In genomic region chr4:70489792-70490191, GRCm38 (mm10) we compare ENCODE assay signal across 18 mouse cellular contexts. TPM values are rescaled to one million over a fixed set of nuclear protein-coding genes. Genes with fewer than 3 reads are reported as not detected.
DNase-seq lines count a peak whose midpoint lies in the region; ATAC-seq and TF ChIP-seq lines count a peak whose summit lies in the region.
"Had no signal": no experiment of that assay in that cellular context is flagged by ENCODE, and none has a peak within 500 bp of the region (broad histone marks: within the 10 kb centered on the region; RNA-seq: fewer than 3 reads in every experiment).

No protein-coding gene starts in this region.

- H3K4me3 ChIP-seq in kidney, embryonic 14.5 days (ENCODE audit: low read length): no peak overlapping the region
- no peak overlapping the region for H3K4me3 ChIP-seq in limb, embryonic 12.5 days (replicated peaks)
- H3K4me3 ChIP-seq in limb, embryonic 10.5 days: no peak overlapping the region
- H3K4me3 ChIP-seq in limb, embryonic 14.5 days (replicated peaks; ENCODE audit: low read length): no peak overlapping the region
- H3K4me3 ChIP-seq in liver, embryonic 12.5 days: no peak overlapping the region
- H3K4me3 ChIP-seq: embryonic facial prominence, embryonic 13.5 days; forebrain, embryonic 12.5 days; gastrocnemius, adult 2 months; heart, embryonic 12.5 days; hindbrain, embryonic 10.5 days had no signal

- no peaks in the 10 kb centered on the region for H3K9me3 ChIP-seq in kidney, embryonic 14.5 days (ENCODE audit: control insufficient read depth, low read length)
- H3K9me3 ChIP-seq in limb, embryonic 12.5 days: no peaks in the 10 kb centered on the region
- no peaks in the 10 kb centered on the region for H3K9me3 ChIP-seq in limb, embryonic 10.5 days (replicated peaks)
- H3K9me3 ChIP-seq in limb, embryonic 14.5 days (ENCODE audit: control insufficient read depth, low read length): no peaks in the 10 kb centered on the region
- no peaks in the 10 kb centered on the region for H3K9me3 ChIP-seq in liver, embryonic 12.5 days (replicated peaks)
- H3K9me3 ChIP-seq: embryonic facial prominence, embryonic 13.5 days; forebrain, embryonic 12.5 days; heart, embryonic 12.5 days; hindbrain, embryonic 10.5 days had no signal

- no peaks in the 10 kb centered on the region for H3K36me3 ChIP-seq in kidney, embryonic 14.5 days (ENCODE audit: control insufficient read depth, insufficient read depth, low read length)
- H3K36me3 ChIP-seq in limb, embryonic 12.5 days: no peaks in the 10 kb centered on the region
- no peaks in the 10 kb centered on the region for H3K36me3 ChIP-seq in limb, embryonic 10.5 days
- no peaks in the 10 kb centered on the region for H3K36me3 ChIP-seq in limb, embryonic 14.5 days (ENCODE audit: control insufficient read depth, insufficient read depth, low read length)
- no peaks in the 10 kb centered on the region for H3K36me3 ChIP-seq in liver, embryonic 12.5 days
- H3K36me3 ChIP-seq: embryonic facial prominence, embryonic 13.5 days; forebrain, embryonic 12.5 days; heart, embryonic 12.5 days; hindbrain, embryonic 10.5 days had no signal

- DNase-seq in kidney, adult 18-20 months: no peak
- DNase-seq in limb, embryonic 10.5 days (ENCODE audit: low spot score): no peak
- DNase-seq in limb, embryonic 14.5 days (ENCODE audit: low spot score): no peak
- DNase-seq in gastrocnemius, adult 18-20 months (ENCODE audit: low spot score): no peak
- DNase-seq: adrenal gland, postnatal 10 days; cerebellum, adult 11-12 months; cerebellum, adult 9-11 months; cerebellum, postnatal 36 days; forebrain, postnatal 0 days; gastrocnemius, adult 2 months; gastrocnemius, postnatal 25 days had no signal

- 14% methylated on average over 2 of the region's 2 CpGs for WGBS in kidney, embryonic 14.5 days
- 83% methylated on average over 2 of the region's 2 CpGs for WGBS in limb, embryonic 12.5 days
- 77% methylated on average over 2 of the region's 2 CpGs for WGBS in limb, embryonic 10.5 days
- WGBS in limb, embryonic 14.5 days: 45% methylated on average over 2 of the region's 2 CpGs
- WGBS in liver, embryonic 12.5 days (ENCODE audit: insufficient replicate concordance): 74% methylated on average over 2 of the region's 2 CpGs

- no peak overlapping the region for H3K9ac ChIP-seq in kidney, embryonic 14.5 days (ENCODE audit: low read depth, low read length)
- no peak overlapping the region for H3K9ac ChIP-seq in limb, embryonic 12.5 days (replicated peaks)
- no peak overlapping the region for H3K9ac ChIP-seq in limb, embryonic 14.5 days (ENCODE audit: low read depth, low read length, severe bottlenecking)
- no peak overlapping the region for H3K9ac ChIP-seq in liver, embryonic 12.5 days
- H3K9ac ChIP-seq: embryonic facial prominence, embryonic 13.5 days; forebrain, embryonic 12.5 days; forebrain, postnatal 0 days; heart, embryonic 12.5 days had no signal

- ATAC-seq in kidney, embryonic 14.5 days (ENCODE audit: low FRiP score, low TSS enrichment): peak; percentile 61; the same call in 1 of the 2 replicates
- ATAC-seq in limb, embryonic 12.5 days (ENCODE audit: insufficient number of reproducible peaks, insufficient read depth, low FRiP score, low TSS enrichment, low read depth): no peak; the same call in 1 of the 2 replicates
- ATAC-seq in limb, embryonic 14.5 days (ENCODE audit: low FRiP score, low read depth): peak; percentile 37; the same call in 1 of the 2 replicates
- ATAC-seq in liver, embryonic 12.5 days: no peak
- ATAC-seq: forebrain, postnatal 0 days had no signal

- H3K4me1 ChIP-seq in kidney, embryonic 14.5 days (ENCODE audit: control insufficient read depth, insufficient read depth, low read length): peaks cover 8% of the 10 kb centered on the region; the same call in 1 of the 2 replicates
- peaks cover 15% of the 10 kb centered on the region for H3K4me1 ChIP-seq in limb, embryonic 12.5 days (replicated peaks)
- 0 out of 2 replicates have a peak, but pooled peaks cover 5% of the 10 kb centered on the region for H3K4me1 ChIP-seq in limb, embryonic 10.5 days
- no peaks in the 10 kb centered on the region for H3K4me1 ChIP-seq in limb, embryonic 14.5 days (ENCODE audit: control insufficient read depth, insufficient read depth, low read length)
- no peaks in the 10 kb centered on the region for H3K4me1 ChIP-seq in liver, embryonic 12.5 days
- H3K4me1 ChIP-seq: embryonic facial prominence, embryonic 13.5 days; forebrain, embryonic 12.5 days; heart, embryonic 12.5 days; hindbrain, embryonic 10.5 days had no signal

- no peaks in the 10 kb centered on the region for H3K27me3 ChIP-seq in kidney, embryonic 14.5 days (ENCODE audit: control insufficient read depth, insufficient read depth, low read length)
- H3K27me3 ChIP-seq in limb, embryonic 12.5 days: no peaks in the 10 kb centered on the region
- no peaks in the 10 kb centered on the region for H3K27me3 ChIP-seq in limb, embryonic 10.5 days (ENCODE audit: low read depth, poor library complexity, severe bottlenecking)
- H3K27me3 ChIP-seq in limb, embryonic 14.5 days (ENCODE audit: control insufficient read depth, insufficient read depth, low read length): no peaks in the 10 kb centered on the region
- H3K27me3 ChIP-seq in liver, embryonic 12.5 days (replicated peaks): no peaks in the 10 kb centered on the region
- H3K27me3 ChIP-seq: embryonic facial prominence, embryonic 13.5 days; forebrain, embryonic 12.5 days; heart, embryonic 12.5 days had no signal

- H3K4me2 ChIP-seq in kidney, embryonic 14.5 days (replicated peaks; ENCODE audit: low read depth, low read length): no peak overlapping the region
- no peak overlapping the region for H3K4me2 ChIP-seq in limb, embryonic 12.5 days
- no peak overlapping the region for H3K4me2 ChIP-seq in limb, embryonic 14.5 days (replicated peaks; ENCODE audit: low read depth, low read length, severe bottlenecking)
- no peak overlapping the region for H3K4me2 ChIP-seq in liver, embryonic 12.5 days
- H3K4me2 ChIP-seq: embryonic facial prominence, embryonic 13.5 days; forebrain, embryonic 12.5 days; heart, embryonic 12.5 days had no signal

- peak overlapping the region; percentile 12; the same call in 1 of the 2 replicates for H3K27ac ChIP-seq in kidney, embryonic 14.5 days (ENCODE audit: low read depth, low read length)
- peak overlapping the region; percentile 53; the same call in 1 of the 2 replicates for H3K27ac ChIP-seq in limb, embryonic 12.5 days
- no peak overlapping the region for H3K27ac ChIP-seq in limb, embryonic 10.5 days
- H3K27ac ChIP-seq in limb, embryonic 14.5 days (replicated peaks; ENCODE audit: low read depth, low read length): no peak overlapping the region; the same call in 1 of the 2 replicates
- H3K27ac ChIP-seq in liver, embryonic 12.5 days: no peak overlapping the region
- H3K27ac ChIP-seq: embryonic facial prominence, embryonic 13.5 days; forebrain, embryonic 12.5 days; gastrocnemius, adult 2 months; hindbrain, embryonic 10.5 days had no signal

- TF ChIP-seq POLR2A in limb, embryonic 14.5 days (IDR thresholded peaks at IDR 0.05; ENCODE audit: borderline replicate concordance, extremely low read depth, insufficient read depth, insufficient read length): no peak

RNA-seq across cellular contexts. Expression of gene Megf9, which starts 45.0 kb away (rescaled TPM):
- 13.9 and 21.1 TPM in 2 replicates for polyA plus RNA-seq in kidney, embryonic 14.5 days (2014; fragmentation: Nextera tagmentation; extraction: Ambion mirVana)
- 14.1 and 15.5 TPM in 2 replicates for polyA plus RNA-seq in limb, embryonic 12.5 days (2016; fragmentation: Nextera tagmentation; extraction: Ambion mirVana)
- 6.3 and 10.3 TPM in 2 replicates for polyA plus RNA-seq in limb, embryonic 10.5 days (2016; fragmentation: Nextera tagmentation; extraction: Ambion mirVana)
- 9.2 and 11.8 TPM in 2 replicates for polyA plus RNA-seq in limb, embryonic 14.5 days (2012; rRNA removed)
- polyA plus RNA-seq in limb, embryonic 14.5 days (2014; fragmentation: Nextera tagmentation; extraction: Ambion mirVana): 16.5 and 17.3 TPM in 2 replicates
- 3.7 and 4.7 TPM in 2 replicates for polyA plus RNA-seq in liver, embryonic 12.5 days (2016; fragmentation: Nextera tagmentation; extraction: Ambion mirVana)
- 1 to 10 TPM; 2.3 to 3.6 TPM for total RNA-seq in gastrocnemius, adult 18-20 months (2021)

Comparison
In these comparisons a context has a peak if more than half of its experiments do, and no peak if none do; other contexts are left out.
1. ATAC-seq: peak in kidney, embryonic 14.5 days (single experiment) and limb, embryonic 14.5 days (single experiment); none in limb, embryonic 12.5 days (single experiment) and liver, embryonic 12.5 days (single experiment).
2. H3K27ac ChIP-seq: peak in kidney, embryonic 14.5 days (single experiment) and limb, embryonic 12.5 days (single experiment); none in limb, embryonic 10.5 days (single experiment), limb, embryonic 14.5 days (single experiment) and liver, embryonic 12.5 days (single experiment).